Mouse (Mus musculus) naive thymus-derived CD4-positive, alpha-beta T cell, adult 5 months (primary cell): ENCODE data around the gene Fkbp3. TPM values are rescaled to one million over a fixed set of nuclear protein-coding genes. Genes with fewer than 3 reads are reported as not detected.

Experiments used
- polyA plus RNA-seq: library from polyadenylated mRNA; unstranded; fragments of 100-300 nt; shearing (Covaris generic); gene quantifications from one replicate; pipeline ENCODE4 v1.2.1, GENCODE M21; 2017

Gene Fkbp3
- 180 TPM for polyA plus RNA-seq

DNA sequence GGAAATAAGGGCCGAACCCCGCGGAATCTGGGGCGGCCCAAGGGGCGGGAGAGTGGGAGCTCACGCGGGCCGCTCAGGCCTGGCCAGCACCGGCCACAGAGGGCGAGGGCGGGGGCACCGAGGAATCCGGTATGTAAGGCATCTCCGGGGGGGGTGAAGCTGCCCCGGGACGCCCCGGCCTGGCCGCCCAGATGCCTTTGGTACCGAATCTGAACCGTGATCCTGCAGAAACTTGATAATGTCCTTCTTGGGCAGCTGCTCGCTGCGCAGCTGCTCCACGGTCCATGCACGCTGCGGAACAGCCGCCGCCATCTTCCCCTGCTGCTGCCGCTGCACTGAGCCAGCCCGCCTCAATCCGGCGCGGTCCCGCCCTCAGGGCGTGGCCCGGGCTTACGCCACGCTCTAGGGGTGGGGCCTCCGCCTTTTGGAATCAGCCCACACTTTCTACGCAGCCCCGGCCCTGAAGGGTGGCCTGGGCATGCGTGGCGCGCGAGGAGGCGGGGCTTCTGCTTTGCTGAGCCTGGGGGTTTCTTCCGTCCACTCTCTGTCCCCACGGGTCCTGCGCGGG is at the start of gene Fkbp3:
Gene Fkbp3 (minus strand): TSS at position 397 of the 568 bp plus-strand sequence.

DNA sequence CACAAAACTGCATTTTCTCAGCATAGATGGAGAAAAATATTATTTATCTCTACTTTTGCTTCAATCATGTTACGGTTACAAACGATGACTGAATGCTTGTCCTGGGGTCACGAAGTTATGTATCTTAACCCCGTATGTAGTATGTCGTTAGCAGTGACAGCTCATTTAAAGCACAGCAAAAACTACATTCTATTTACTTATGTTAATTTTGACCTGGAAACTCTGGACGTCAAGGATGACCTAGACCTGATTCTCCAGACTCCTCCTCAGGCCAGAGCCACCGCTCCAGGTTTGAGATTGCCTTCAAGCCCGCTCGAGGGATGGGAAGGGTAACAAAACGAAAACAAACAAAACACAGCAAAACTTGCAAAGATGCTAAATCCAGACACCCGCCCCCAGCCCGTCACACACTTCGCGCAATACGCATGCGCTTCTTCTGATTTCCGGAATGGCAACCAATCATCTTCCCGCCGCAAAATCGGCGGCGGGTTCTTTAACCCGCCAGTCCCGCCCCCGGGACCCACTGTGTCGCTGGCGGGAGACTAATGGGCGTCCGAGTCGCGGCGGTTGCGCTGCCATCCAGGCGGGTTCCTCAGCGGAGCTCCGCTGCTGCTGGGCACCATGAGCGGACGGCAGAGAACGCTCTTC is 1.4 kb upstream of the Fkbp3 start, which contains the start of gene Fancm:
Gene Fancm (plus strand): TSS at position 519 of the 648 bp plus-strand sequence.

DNA sequence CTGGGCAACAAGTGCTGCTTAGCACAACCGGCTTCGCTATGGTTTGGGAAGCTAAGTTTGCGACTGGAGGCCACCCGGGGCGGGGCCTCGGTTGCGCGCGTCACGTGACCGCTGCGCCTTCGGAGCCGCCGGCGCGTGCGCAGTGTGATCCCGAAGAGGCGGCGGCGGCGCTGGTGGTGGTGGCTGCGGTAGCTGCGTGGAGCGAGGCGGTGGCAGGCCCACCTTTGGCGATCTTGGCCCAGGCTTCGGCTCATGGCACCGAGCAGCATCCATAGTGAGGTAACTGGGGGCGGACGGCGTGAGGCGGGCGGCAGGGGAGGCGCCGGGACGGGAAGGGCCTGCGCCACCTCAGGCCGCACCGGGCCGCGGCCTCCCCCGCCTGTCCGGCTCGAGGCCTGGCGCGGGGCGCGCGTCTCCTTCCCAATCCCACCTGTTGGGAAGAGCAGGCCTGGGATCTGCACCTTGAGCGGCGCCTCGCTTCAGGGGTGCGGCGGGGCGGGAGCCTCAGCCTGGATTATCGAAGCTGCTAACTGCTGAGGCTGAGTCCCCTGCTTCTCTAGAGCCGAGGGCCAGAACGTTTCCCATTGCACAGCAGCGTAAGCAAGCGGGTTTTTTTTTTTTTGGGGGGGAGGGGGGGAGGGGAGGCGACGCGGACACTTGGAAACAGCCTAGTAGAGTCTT is 37.5 kb downstream of the Fkbp3 start, which contains the start of gene Prpf39:
Gene Prpf39 (plus strand): TSS at position 144 of the 681 bp plus-strand sequence.

Other genes starting within 250 kb of the Fkbp3 start
- gene Gm527, start 156.1 kb downstream of the Fkbp3 start, polyA plus RNA-seq: 13.9 TPM
- gene Klhl28, start 108.5 kb downstream of the Fkbp3 start, polyA plus RNA-seq: 28.5 TPM
- 50.1 TPM for gene Togaram1, start 108.2 kb downstream of the Fkbp3 start, polyA plus RNA-seq
- 109 TPM for gene Prpf39, start 37.7 kb downstream of the Fkbp3 start, polyA plus RNA-seq
- 15.7 TPM for gene Fancm, start 1.6 kb upstream of the Fkbp3 start, polyA plus RNA-seq
- 1.0 TPM for gene Mis18bp1, start 98.6 kb upstream of the Fkbp3 start, polyA plus RNA-seq
- gene Wdr20rt, start 151.5 kb upstream of the Fkbp3 start, polyA plus RNA-seq: not detected